Mouse (Mus musculus): ENCODE measurements around the gene Krtap7-1.

GRCm38 (mm10) chr16:89508223-89508622, at the start of gene Krtap7-1:
- TF ChIP-seq CTCF (IDR thresholded peaks at IDR 0.05; ENCODE audit: low read depth) (no peak), EP300 (IDR thresholded peaks at IDR 0.05; ENCODE audit: low read depth) (no peak)

Data from liver, embryonic 14.5 days (tissue).